Mouse (Mus musculus): ENCODE measurements around the gene Nudc.
A peak's percentile ranks its signal among the peaks of the same experiment; 100 is the strongest.
"Not testable (repeated sequence)": the region's sequence is repeated elsewhere in the genome, so short reads cannot be mapped to it uniquely, and the experiment has no call there.

The Nudc gene

DNA sequence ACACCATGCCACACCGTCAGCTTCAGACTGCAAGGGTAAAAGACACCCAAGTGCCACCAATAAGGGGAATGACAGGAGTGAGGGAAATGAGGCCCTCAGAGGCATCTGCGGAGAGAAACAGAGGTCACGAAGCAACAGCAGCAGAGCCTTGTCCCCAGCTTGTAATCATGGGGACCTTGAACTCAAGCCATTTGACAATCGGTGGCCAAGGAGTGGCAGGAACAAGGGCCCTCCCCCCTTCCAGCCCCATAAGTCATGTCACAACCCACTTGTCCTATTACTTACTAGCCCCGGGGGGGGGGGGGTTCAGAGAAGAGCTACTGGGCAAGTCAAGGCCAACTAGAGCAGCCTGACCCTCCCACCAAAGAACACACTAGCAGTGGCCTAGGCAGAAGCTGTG lies 9.1 kb downstream of the Nudc start:
- no peak for DNase-seq (ENCODE audit: low read depth, low spot score)

DNA sequence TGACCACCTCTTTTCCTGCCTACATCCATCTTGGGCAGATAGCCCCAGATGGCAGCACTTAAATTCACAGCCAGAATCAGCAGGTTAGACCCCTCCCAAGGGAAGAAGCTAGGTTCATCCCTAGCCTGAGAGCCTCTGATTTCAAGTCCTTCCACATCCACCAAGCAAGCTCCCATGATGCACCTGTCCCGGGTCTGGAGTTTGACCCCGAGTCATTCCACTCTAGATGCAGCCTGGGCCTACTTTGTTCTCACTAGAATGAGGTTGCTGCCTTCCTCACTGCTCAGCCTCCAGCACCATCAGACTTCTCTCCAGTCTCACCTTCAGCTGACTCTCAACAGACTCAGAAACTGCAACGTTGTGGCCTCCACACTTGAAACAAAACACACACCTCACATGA lies 9.7 kb downstream of the Nudc start:
- no peak for DNase-seq (ENCODE audit: low read depth, low spot score)

DNA sequence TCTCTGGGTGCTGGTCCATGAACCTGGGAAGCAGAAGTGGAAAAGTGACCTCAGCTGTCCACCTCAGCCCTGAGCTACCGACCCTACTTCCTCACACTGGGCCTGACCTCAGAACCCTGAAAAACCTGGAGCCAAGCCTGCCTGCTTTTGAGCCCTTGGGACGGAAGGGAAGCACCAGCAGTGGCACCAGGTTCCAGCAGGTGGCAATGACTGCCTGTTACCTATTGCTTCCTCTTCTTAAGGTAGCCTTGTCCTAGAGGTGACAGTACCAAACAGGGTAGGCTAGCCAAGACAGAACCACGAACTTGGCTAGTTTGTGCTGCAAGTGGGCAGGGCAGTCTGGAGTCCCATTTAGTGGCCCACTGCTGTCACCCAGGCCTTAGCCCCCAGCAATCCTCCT lies 13.0 kb downstream of the Nudc start:
- DNase-seq (ENCODE audit: low read depth, low spot score), result no peak

DNA sequence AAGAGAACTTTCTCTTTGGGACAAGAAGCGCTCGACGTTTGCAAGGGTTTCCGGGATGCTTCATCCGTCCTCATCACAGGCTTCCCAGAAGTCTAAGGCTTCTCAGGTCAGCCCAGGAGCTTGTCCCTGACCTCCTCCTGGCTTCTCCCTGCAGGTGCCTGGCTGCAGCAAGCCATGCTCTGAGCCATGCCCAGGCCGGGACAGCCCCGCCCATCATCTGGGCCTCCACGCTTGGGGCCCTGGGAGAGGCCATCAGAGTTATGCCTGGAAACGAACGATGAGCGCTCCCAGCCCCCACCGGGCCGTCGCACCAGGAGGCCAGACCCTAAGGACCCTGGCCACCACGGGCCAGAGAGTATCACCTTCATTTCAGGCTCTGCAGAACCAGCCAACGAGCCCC lies 18.0 kb downstream of the Nudc start:
- DNase-seq (ENCODE audit: low read depth, low spot score), result no peak

DNA sequence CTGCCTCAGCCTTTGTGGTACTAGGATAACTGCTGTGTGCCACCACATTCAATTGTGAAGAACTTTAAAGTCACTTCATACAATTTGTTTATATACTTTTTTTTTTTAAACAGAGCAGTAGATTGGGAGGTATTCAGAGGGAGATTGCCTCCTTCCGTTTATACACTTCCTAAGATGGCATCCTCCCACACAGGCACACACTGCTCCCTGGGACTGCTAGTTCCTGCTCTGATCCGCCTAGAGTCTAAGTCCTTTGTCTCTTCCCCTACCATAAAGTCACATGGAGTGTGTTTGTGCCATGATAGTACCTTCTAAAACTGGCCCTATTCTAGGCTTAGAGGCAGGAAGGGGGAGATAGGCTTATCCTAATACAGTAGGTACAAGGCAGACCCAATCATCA lies 24.3 kb downstream of the Nudc start:
- DNase-seq (ENCODE audit: low read depth, low spot score), result no peak

DNA sequence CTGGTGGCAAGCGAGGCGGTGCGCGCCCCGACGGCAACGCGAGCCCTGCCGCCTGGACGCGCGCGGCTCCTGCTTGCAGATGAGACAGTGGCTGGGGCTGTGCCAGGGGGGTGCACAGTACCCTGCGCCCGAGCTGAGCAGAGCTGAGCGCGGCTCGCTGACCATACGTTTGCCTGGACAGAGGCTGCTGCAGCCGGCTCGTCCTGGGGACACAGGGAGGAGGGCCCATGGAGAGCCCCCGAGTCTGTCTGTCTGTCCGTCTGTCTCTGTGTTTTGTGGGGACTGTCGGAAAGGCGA lies 26.5 kb downstream of the Nudc start:
- no peak for DNase-seq (ENCODE audit: low read depth, low spot score)

DNA sequence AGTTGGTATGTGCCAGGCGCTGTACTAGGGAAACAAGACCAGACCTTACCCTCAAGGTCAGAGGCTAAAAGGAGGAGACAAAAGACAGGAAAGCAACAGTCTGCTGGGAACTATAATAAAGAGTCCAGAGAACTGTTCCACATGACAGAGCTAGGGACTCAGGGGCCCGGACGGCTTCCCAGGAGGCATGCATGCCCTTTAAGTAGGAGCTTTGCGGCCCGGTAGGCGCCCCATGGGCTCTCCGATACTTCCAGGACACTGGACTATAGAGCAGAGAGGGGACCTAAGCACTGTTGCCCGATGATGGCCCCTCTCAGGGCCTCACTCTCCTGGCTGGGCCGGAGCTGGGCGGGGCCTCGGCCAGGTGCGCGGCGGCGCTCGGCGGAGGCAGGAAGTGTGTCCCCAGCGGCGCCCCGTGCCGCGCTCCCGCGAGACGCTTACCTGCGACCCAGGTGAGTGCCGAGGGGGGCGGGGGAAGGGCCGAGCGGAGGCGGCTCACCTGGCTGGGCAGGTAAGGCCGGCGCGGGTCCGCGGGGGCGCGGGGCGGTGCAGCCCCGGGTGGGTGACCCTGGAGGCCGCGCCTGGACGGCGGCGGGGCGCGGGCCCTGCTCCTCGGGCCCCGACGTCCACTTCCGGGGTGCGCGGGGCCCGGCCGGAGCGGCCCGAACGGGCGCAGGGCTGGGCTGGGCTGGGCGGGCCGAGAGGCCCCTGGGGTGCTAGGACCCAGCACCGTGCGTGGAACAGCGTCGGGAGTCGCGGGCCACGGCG lies 27.0 kb downstream of the Nudc start, which contains the start of gene Kdf1:
Gene Kdf1 (plus strand): TSS at position 363 of the 768 bp plus-strand sequence.
- no peak for DNase-seq (ENCODE audit: low read depth, low spot score)

DNA sequence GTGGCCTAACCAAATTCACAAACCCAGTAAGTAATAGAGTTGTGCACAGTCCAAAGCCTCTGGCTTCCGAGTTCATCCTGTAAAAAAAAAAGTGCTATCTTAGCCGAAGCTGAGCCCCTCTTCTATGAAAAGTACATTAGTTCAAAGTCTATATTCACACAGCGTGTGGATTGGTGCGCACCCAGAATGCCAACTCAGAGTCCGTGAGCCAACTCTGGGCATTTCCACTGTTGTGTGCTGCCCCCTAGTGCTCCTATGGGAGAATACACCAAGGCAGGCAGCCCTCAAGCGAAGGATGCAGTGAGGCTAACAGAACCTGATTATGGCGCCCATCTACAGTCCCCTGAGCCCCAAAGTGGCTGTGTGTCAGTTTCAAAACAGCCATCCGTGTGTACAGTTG lies 32.8 kb downstream of the Nudc start:
- no peak for DNase-seq (ENCODE audit: low read depth, low spot score)

DNA sequence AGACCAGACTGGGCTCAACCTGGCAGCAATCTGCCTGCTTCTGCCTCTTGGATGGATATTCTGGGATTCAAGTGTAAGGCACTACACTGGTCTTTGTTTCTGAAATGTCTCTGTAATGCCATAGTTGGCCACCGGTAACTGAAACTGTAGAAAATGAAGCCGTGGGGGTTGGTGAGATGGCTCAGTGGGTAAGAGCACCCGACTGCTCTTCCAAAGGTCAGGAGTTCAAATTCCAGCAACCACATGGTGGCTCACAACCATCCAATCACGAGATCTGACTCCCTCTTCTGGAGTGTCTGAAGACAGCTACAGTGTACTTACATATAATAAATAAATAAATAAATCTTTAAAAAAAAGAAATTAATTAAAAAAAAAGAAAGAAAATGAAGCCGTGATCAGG lies 33.3 kb downstream of the Nudc start:
- DNase-seq (ENCODE audit: low read depth, low spot score), result not testable (repeated sequence)

DNA sequence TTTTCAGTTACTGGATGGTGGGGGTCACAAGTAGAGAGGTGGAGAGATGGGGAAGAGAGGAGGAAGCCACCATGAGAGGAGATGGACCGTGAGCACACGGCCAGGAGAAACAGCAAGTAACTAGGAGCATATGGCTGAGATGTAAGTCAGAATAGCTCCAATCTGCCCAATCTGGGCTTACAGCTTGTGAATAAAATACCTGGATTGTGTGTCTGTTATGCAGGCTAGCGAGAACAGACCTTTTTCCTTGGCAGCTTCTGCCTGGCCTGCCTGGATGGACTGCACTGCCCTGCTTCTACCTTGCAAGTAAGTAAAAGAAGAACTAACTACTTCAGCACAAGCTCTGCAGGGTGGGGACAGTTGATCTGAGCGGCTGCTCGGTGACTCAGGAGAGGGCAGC lies 34.7 kb downstream of the Nudc start:
- no peak for DNase-seq (ENCODE audit: low read depth, low spot score)

DNA sequence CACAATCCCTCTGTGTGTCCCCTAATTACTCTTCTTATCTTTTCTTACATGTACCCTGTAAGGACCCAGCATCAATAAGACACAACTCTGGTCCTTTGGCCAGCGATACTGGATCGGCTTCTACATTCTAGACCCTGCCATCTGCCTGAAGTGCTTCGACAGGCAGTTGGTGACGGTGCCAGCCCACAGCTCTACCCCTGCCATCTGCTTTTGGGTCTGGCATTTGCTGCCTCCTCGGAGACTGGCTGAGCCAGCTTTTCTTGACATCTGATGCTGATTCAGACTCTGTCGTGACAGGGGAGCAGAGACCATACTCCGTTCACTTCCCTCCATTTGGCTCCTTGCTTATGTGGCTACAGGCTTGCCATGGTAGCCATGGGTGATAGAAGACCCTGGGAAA lies 36.8 kb downstream of the Nudc start:
- peak; percentile 64 for DNase-seq (ENCODE audit: low read depth, low spot score)

DNA sequence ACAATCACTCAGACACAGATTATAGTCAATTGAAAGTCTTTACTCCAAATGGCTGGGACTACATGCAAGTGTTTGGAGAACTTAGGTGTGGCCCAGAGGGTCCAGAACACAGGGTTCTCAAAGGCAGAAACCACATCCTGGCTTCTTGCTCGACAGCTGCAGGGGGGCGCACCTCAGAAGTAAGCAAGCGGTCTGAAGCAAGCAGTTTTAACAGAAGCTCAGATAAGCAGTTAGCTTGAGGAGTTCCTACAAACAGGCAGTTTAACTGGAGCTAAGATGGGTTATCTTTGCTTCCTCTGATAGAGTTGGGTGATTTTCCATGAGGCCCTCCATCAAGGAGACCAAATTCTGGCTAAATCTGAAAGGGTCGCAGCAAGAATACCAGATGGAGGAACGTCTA lies 39.2 kb downstream of the Nudc start:
- DNase-seq (ENCODE audit: low read depth, low spot score), result no peak

DNA sequence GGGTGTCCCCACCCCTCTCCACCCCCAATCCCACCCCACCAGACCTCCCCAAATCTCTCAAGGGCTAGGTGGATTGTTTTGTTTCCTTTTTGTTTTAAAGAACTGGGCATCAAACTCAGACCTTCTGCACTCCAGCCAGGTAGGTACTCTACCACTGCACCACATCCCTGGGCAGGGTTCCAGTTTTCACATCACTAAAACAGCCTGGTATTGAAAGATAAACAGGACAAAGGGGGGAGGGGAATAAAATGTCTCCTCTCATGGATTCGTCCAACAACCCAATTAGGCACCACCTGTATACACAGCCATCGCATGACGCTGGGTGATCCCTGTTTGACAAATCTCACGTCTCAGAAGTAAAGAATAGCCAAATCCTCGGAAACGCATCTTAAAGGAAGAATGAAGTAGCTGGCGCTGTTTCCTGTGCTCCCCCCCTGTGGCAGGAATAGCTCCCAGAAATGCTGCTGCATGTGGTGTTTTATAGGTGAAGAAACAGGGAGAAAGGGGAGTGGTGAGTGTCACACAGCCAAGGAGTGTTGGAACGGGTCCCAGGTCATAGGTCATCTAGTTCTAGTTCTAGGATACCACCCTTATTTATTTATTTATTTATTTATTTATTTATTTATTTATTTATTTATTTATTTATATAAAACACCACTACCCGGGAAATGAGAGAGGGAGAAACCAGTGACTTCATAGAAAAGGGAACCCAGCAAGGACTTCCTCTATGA lies 40.9 kb downstream of the Nudc start:
- DNase-seq (ENCODE audit: low read depth, low spot score), result no peak

DNA sequence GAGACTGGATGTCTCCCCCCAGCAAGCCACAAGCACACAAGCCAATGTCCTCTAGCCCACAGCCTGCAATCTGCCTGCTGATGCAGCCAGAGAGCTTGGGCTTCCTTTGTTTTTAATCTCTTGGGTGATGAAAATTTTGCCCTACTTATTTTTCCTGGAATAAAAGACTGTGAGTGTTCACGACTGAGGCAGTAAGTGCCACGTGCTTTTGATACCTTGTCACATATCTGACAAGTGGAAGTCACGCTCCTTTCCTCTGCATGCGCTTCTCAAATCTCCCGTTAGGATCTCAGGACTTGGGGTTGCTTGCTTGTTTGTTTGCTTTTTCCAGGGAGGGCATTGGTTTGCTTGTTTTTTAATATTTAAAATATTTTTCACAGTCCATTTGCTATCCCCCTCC lies 41.5 kb downstream of the Nudc start:
- no peak for DNase-seq (ENCODE audit: low read depth, low spot score)

DNA sequence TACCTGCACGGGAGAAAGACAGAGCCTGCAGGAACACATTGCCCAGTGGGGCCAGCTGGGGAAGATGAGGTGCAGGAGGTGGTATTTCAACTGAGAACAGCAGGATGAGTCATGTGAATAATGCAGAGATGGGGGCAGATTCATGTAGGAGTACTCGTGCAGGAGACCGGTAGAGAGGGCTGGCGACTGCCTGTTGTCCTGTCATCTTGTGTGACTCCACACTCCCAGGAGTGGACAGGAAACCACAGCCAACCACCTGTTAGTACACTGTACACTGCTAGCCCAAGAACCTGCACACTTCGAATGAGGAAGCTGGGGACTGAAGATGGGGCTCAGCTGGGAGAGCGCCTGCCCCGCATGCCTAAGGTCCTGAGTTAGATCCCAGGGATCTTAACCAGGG lies 44.3 kb downstream of the Nudc start:
- no peak for DNase-seq (ENCODE audit: low read depth, low spot score)

DNA sequence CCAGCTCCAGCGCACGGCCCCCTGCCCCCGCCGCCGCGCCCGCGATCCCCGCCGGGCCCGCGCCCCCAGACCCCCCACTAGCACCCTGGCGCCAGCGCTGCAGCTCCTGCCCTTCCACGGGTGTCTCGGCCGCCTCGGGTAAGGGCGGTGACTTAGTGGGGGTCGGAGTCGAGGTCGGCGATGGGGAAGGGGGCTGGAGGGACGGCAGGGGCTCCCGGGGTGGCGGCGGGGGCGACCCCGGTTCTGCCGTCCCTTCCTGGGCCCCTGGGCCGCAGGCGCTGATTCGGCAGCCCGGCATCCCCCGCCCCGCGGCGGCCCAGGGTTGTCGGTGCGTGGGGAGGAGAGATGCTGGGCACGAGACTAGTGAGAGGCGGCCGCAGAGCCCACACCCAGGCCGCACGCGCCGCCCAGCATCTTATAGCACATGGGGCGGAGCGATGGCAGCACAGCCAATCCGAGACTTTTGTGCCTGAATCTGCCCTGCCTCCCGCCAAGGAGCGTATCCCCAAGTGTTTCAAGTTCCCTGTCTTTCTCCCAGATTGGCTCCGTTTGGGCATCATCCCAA lies 47.6 kb downstream of the Nudc start, which contains the start of gene Trnp1:
Gene Trnp1 (minus strand): TSS at position 391 of the 565 bp plus-strand sequence.
- DNase-seq (ENCODE audit: low read depth, low spot score), result peak; percentile 72

DNA sequence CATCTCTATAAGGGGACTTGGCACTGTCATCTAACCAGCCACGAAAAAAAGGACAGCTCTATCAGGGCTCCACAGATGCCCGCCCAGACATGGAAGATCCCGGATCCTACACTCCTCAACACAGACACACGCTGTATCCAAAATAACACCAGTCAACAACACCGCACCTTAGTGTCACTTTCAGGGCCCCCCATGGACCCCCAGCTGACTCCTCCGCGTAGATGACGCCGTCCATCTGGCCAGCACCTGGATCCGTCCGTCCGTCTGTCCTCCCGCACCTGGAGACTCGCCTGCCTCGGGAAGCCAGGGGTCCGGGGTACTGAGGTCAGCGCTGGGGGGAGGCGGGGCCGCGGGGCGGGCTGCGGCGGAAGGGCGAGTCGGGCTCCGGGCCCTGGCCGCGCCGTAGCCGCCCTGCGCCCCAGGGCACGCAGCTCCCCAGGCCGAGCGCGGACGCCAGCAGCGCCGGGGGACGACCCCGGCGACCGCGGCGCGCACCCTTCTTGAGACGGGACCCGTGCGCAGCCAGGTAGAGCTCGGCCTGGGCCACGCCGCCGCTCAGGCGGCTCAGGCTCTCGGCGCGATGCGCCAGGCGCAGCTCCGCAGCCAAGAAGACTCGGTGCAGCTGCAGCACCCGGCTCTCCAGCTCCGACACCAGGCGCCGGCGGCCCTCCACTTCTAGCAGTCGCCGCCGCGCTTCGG lies 48.2 kb downstream of the Nudc start:
- DNase-seq (ENCODE audit: low read depth, low spot score), result no peak

DNA sequence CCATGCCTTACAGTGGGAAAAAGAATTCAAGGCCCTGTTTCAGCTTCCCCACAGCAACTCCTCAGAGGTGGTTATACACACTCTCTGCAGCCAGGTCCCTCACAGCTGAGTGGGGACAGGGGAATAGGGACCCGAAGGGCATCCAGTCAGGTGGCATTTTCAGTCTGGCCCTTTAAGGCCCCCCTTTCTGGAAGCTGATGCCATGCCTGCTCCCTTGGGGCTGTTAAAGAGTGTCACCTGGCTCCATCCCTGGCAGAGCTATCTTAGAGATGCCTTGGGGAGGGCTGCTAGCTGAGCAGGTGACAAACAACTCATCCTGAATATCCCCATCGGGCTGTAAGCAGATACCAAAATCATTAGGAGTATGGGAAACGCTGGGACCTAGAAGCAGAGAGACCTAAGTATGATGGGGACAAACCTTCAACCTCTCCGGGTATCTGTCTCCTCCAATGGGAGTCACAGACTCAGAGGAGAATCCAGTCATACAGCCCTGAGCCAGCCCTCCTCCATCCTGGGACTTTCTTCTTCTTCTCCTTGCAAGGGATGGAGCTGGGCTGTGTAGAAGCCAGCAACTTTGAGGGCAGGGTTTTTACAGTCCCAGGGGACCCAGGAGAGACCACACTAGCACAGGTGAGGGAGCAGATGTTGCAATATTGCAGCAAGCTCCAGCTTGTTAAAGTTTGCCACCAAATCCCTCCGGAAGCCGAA lies 48.9 kb downstream of the Nudc start:
- no peak for DNase-seq (ENCODE audit: low read depth, low spot score)

DNA sequence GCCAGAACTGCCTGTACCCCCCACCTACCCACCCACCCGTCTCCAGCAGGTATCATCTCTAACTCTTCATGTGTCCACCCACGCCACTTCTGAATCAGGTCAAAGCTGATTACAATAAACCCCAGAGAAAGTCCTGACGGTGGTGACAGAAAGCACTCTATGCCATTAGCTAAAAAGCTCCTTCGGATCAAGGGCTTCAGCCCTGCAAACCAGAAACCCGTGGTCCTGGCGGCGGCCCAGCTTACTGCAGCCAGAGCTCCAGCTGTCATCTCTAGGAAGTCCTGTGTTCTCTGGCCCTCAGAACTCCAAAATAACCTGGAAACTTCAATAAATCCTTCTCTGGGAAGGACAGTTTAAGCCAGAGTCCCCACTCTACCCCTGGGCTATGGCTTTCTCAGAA lies 50.1 kb downstream of the Nudc start:
- DNase-seq (ENCODE audit: low read depth, low spot score), result no peak

DNA sequence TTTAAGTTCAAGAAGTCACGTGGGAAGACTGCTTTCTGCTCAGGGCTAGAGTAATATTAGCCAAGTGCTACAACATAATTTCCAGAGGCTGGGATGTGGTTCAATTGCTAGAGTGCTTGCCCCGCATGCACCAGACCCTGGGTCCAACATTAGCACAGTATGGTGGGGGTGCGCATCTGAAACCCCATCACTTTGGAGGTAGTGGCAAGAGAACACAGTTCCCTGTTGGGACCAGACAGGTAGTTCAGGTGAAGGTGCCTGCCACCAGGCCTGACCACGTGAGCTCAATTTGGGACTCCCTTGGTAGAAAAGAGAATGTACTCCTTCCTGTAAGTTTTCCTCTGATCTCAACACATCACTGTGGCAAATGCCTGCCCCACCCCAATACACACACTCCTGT lies 50.9 kb downstream of the Nudc start:
- DNase-seq (ENCODE audit: low read depth, low spot score), result no peak

DNA sequence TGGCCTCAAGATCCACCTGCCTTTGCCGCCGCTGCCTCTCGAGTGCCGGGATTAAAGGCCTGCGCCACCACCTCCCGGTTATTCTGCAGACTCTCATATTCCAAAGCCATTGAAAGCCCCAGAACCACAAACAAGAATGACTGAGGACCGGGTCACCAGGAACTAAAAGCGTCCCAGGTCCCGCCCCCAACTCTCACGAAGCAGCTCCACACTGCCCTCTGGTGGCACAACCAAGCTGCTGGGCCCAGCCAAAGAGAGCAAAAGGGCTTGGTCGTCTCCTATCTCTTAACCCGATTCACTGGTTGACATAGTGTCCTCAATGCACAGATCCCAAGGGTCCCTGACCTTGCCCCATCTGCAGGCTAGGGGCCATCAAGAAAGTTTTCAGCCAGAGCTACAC lies 51.4 kb downstream of the Nudc start:
- no peak for DNase-seq (ENCODE audit: low read depth, low spot score)

DNA sequence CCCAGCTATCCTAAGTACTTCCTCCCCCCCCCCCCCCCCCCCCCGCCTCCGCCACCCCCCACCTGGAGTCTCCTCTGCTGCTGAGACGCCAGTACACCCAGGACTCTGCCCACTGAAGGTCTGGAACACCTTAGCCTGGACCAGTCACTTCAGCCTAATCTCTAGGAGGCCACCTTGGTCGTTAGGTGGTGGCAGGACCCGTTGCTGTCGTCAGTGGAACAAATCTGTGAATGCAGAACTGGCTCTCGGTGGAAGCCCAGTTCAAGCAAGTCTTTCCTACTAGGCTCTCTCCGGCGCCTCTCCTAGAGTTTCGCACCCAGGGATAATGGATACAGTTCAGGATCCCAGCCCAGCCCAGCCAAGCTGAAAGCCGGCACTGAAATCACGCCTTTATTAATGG lies 51.9 kb downstream of the Nudc start:
- DNase-seq (ENCODE audit: low read depth, low spot score), result no peak
